ENCODE assay signal across 17 mouse cellular contexts in the genomic region with DNA sequence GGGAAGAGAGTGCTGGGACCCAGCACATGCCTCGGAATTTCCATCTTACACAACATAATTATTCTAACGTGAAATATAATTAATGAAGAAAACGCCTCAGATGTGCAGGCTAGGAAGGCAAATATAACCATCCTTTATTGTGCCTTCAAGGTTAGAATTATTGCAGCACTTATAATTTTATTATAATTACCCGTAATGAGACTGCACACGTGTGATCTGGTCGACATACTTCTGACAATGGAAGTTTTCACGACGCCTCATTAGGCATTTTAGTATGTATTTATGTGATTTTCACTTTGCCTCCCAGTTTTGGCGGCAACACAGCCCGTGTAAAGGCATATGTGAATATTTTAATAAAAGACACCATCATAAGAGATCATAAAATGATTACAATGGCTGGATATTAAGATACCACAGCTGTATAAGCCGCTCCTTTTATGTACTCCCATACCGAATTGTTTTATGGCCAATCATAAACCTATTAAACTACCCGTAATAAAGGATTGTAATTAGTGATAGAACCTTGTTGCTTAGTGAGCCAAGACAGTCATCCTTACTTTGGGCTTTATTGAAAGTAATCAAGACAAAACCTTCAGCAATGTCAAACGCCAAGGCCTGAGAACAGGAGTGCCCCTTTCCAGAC.
"Had no signal": no experiment of that assay in that cellular context is flagged by ENCODE, and none has a peak within 500 bp of the region (broad histone marks: within the 10 kb centered on the region; RNA-seq: fewer than 3 reads in every experiment).

No protein-coding gene starts in this region.

- H3K27me3 ChIP-seq: liver, embryonic 13.5 days; lung, embryonic 15.5 days; megakaryocyte, embryonic 14.5 days had no signal

- H3K9ac ChIP-seq: limb, embryonic 12.5 days; liver, embryonic 13.5 days; liver, postnatal 0 days; lung, embryonic 15.5 days; midbrain, embryonic 15.5 days had no signal

- DNase-seq: kidney, adult 9 months; kidney, postnatal 36 days; liver; liver, embryonic 13.5 days; liver, postnatal 0 days; lung, postnatal 14 days; spleen, adult 18-20 months; thymus, adult 18-20 months; thymus, postnatal 14 days had no signal

- H3K27ac ChIP-seq: kidney, postnatal 0 days; layer of hippocampus, adult 2 months; limb, embryonic 12.5 days; liver, embryonic 13.5 days; lung, embryonic 15.5 days; macrophage; midbrain, embryonic 15.5 days had no signal

- H3K4me3 ChIP-seq: layer of hippocampus, adult 2 months; limb, embryonic 12.5 days; liver, embryonic 13.5 days; lung, embryonic 15.5 days; megakaryocyte, embryonic 14.5 days; midbrain, embryonic 15.5 days had no signal

- H3K4me1 ChIP-seq: liver, embryonic 13.5 days; megakaryocyte, embryonic 14.5 days had no signal

- H3K4me2 ChIP-seq: liver, embryonic 13.5 days; lung, embryonic 15.5 days; midbrain, embryonic 11.5 days; midbrain, embryonic 15.5 days had no signal

- H3K36me3 ChIP-seq: limb, embryonic 12.5 days; liver, embryonic 13.5 days; lung, embryonic 15.5 days; midbrain, embryonic 15.5 days had no signal

- H3K9me3 ChIP-seq: limb, embryonic 12.5 days; liver, embryonic 13.5 days; lung, embryonic 15.5 days; midbrain, embryonic 15.5 days had no signal

- ATAC-seq: liver, postnatal 0 days; midbrain, embryonic 15.5 days had no signal
